Mouse (Mus musculus) C2C12 (cell line): ENCODE data around the gene Cntf.

Experiments used
- CTCF ChIP-seq: IDR thresholded peaks from one replicate; pipeline ENCODE4 v1.5.1; 2011; ENCODE audit not compliant: control insufficient read depth, insufficient read depth, insufficient read length
- MYOD1 ChIP-seq: IDR thresholded peaks from one replicate; pipeline ENCODE4 v1.6.1; 2011; ENCODE audit warnings: low read depth; ENCODE audit not compliant: control insufficient read depth, insufficient read length

- no peak for TF ChIP-seq MYOD1
- no peak for TF ChIP-seq CTCF
These were observed 48.5 kb upstream of the Cntf start for GRCm38 (mm10) chr19:12813883-12814282.
